Mouse (Mus musculus) heart, embryonic 13.5 days (tissue): Measurements from ENCODE around the gene Usp17le. TPM values are rescaled to one million over a fixed set of nuclear protein-coding genes. Genes with fewer than 3 reads are reported as not detected.
"Not testable (repeated sequence)": the region's sequence is repeated elsewhere in the genome, so short reads cannot be mapped to it uniquely, and the experiment has no call there.

Experiments
- ATAC-seq: fragments of 200-750 bp; cut with Nextera tagmentation; 2 replicates; pipeline ENCODE4 v1.8.0; 2017; ENCODE audit warnings: moderate TSS enrichment; ENCODE audit not compliant: insufficient number of reproducible peaks, low FRiP score, low TSS enrichment; ENCODE audit errors: extremely low read depth
- H3K27ac ChIP-seq: fragments of 300-500 bp; sonication (generic); replicated peaks from 2 replicates; pipeline ENCODE4 v1.5.1; 2015; ENCODE audit warnings: moderate library complexity, mild to moderate bottlenecking, inconsistent platforms
- H3K27me3 ChIP-seq: fragments of 300-500 bp; sonication (generic); replicated peaks from 2 replicates; pipeline ENCODE4 v1.6.1; 2015; ENCODE audit warnings: mild to moderate bottlenecking, inconsistent platforms
- H3K36me3 ChIP-seq: fragments of 300-500 bp; sonication (generic); 2 replicates; pipeline ENCODE4 v1.6.1; 2015; ENCODE audit warnings: mild to moderate bottlenecking, inconsistent platforms
- H3K4me1 ChIP-seq: fragments of 300-500 bp; sonication (generic); 2 replicates; pipeline ENCODE4 v1.6.1; 2015; ENCODE audit warnings: inconsistent platforms
- H3K4me2 ChIP-seq: fragments of 300-500 bp; sonication (generic); 2 replicates; pipeline ENCODE4 v1.6.1; 2015; ENCODE audit warnings: inconsistent platforms, mild to moderate bottlenecking, moderate library complexity
- H3K4me3 ChIP-seq: fragments of 300-500 bp; sonication (generic); 2 replicates; pipeline ENCODE4 v1.5.1; 2015; ENCODE audit warnings: moderate library complexity, mild to moderate bottlenecking, inconsistent platforms
- H3K9ac ChIP-seq: fragments of 300-500 bp; sonication (generic); 2 replicates; pipeline ENCODE4 v1.6.1; 2015; ENCODE audit warnings: inconsistent platforms, mild to moderate bottlenecking, moderate library complexity
- H3K9me3 ChIP-seq: fragments of 300-500 bp; sonication (generic); 2 replicates; pipeline ENCODE4 v1.6.1; 2016; ENCODE audit warnings: inconsistent platforms
- WGBS: fragments of 180-500 bp; shearing (Covaris S2); methylation state at CpG from one replicate; pipeline ENCODE4 v1.1.7; 2015; ENCODE audit warnings: mixed read lengths; 5-methylcytosine and 5-hydroxymethylcytosine counted together
- polyA plus RNA-seq: library from polyadenylated mRNA; unstranded; fragments of >200 nt; fragmentation: Nextera tagmentation; extraction: Ambion mirVana; gene quantifications from 2 replicates; pipeline ENCODE4 v1.2.1, GENCODE M21; 2015

Gene Usp17le
- not detected in 2 replicates for polyA plus RNA-seq

GRCm38 (mm10) chr7:104777370-104777769 is at the start of gene Usp17le:
Gene Usp17le (minus strand): TSS chr7:104777470.
- WGBS: 54% methylated on average over 2 of the region's 2 CpGs

DNA sequence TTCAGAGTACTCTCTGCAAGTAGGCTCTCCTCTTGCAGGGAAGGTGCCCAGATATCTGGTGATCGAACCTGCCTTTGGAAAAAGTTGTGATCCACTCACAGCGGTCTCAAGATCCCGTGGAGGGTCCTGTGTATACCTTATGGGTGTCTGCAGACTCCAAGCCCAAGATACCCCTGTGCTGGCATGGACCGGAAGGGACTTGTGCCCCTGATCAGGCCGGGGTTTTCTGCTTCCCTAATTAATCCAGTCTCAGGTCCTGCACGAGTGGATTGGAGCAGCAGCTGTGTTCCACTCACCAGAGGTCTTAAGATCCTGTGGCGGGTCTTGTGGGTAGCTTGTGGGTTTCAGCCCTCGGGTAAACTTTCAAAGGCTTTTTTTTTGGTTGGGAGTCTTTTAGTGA is 33.1 kb upstream of the Usp17le start:
- not testable (repeated sequence) for H3K4me2 ChIP-seq, H3K4me1 ChIP-seq, H3K27me3 ChIP-seq, H3K27ac ChIP-seq, H3K9me3 ChIP-seq, H3K9ac ChIP-seq, H3K36me3 ChIP-seq, ATAC-seq, H3K4me3 ChIP-seq
- WGBS: 71% methylated on average over 8 of the region's 8 CpGs

More at GRCm38 (mm10) chr7:104777370-104777769, at the start of gene Usp17le:
- not testable (repeated sequence) for H3K4me2 ChIP-seq, H3K27me3 ChIP-seq, ATAC-seq, H3K36me3 ChIP-seq, H3K9ac ChIP-seq, H3K4me3 ChIP-seq, H3K9me3 ChIP-seq, H3K27ac ChIP-seq, H3K4me1 ChIP-seq

DNA sequence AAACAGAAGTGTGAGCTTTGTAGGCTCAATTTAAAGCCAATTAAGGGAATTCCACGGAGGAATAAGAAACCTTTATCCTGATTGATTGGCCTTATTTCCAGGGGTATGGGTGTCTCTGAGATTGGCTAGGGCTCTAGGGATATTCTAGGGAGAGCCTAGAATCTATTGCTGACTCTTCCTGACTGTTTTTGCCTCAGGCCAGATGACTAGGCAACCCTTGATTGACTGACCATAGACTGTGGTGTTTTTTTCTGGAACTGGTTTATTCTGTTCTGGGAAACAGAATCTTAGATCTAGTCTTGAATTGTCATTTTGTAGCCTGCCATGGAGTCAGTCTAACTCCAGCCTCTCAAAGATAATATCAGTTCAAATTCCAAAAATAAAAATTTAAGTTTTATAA is 13.5 kb upstream of the Usp17le start:
- WGBS: 46% methylated on average over 1 of the region's 1 CpGs
- Histone ChIP-seq H3K4me3 (no peak overlapping the region), H3K36me3 (no peaks in the 10 kb centered on the region), H3K27ac (no peak overlapping the region), H3K27me3 (no peaks in the 10 kb centered on the region), H3K4me1 (no peaks in the 10 kb centered on the region), H3K4me2 (no peak overlapping the region), H3K9ac (no peak overlapping the region), H3K9me3 (no peaks in the 10 kb centered on the region)
- no peak for ATAC-seq

Other genes starting within 250 kb of the Usp17le start
- not detected in 2 replicates for gene Olfr651, start 227.3 kb downstream of the Usp17le start, polyA plus RNA-seq
- not detected in 2 replicates for gene Olfr652, start 216.6 kb downstream of the Usp17le start, polyA plus RNA-seq
- gene Olfr653, start 200.2 kb downstream of the Usp17le start, polyA plus RNA-seq: not detected in 2 replicates
- not detected in 2 replicates for gene Olfr654, start 190.4 kb downstream of the Usp17le start, polyA plus RNA-seq
- gene Olfr655, start 175.7 kb downstream of the Usp17le start, polyA plus RNA-seq: not detected in 2 replicates
- gene Olfr656, start 163.5 kb downstream of the Usp17le start, polyA plus RNA-seq: not detected in 2 replicates
- gene Olfr657, start 152.7 kb downstream of the Usp17le start, polyA plus RNA-seq: not detected in 2 replicates
- gene Olfr658, start 130.2 kb downstream of the Usp17le start, polyA plus RNA-seq: not detected in 2 replicates
- gene Olfr659, start 110.7 kb downstream of the Usp17le start, polyA plus RNA-seq: not detected in 2 replicates
- not detected in 2 replicates for gene Olfr661, start 91.0 kb downstream of the Usp17le start, polyA plus RNA-seq
- gene Usp17lb, start 65.1 kb upstream of the Usp17le start, polyA plus RNA-seq: not detected in 2 replicates
- not detected in 2 replicates for gene Usp17la, start 79.5 kb upstream of the Usp17le start, polyA plus RNA-seq
- gene Olfr665, start 100.6 kb upstream of the Usp17le start, polyA plus RNA-seq: not detected in 2 replicates
- not detected in 2 replicates for gene Olfr666, start 118.5 kb upstream of the Usp17le start, polyA plus RNA-seq
- gene Olfr667, start 144.0 kb upstream of the Usp17le start, polyA plus RNA-seq: not detected in 2 replicates
- not detected in 2 replicates for gene Olfr668, start 150.6 kb upstream of the Usp17le start, polyA plus RNA-seq
- gene Olfr669, start 156.8 kb upstream of the Usp17le start, polyA plus RNA-seq: not detected in 2 replicates
- gene Olfr670, start 185.2 kb upstream of the Usp17le start, polyA plus RNA-seq: not detected in 2 replicates
- not detected in 2 replicates for gene Olfr671, start 201.7 kb upstream of the Usp17le start, polyA plus RNA-seq
- gene Olfr672, start 224.6 kb upstream of the Usp17le start, polyA plus RNA-seq: not detected in 2 replicates